Mouse (Mus musculus) testis, adult 2 months (tissue): ENCODE measurements around the gene Cd300ld2. TPM values are rescaled to one million over a fixed set of nuclear protein-coding genes. Genes with fewer than 3 reads are reported as not detected.
"Not testable (repeated sequence)": the region's sequence is repeated elsewhere in the genome, so short reads cannot be mapped to it uniquely, and the experiment has no call there.

Experiments used
- H3K27ac ChIP-seq: fragments of 200-500 bp; 2 replicates; pipeline ENCODE4 v1.5.1; 2012; ENCODE audit warnings: low read depth, low read length; ENCODE audit not compliant: control insufficient read depth, insufficient read depth
- H3K27me3 ChIP-seq: fragments of 200-500 bp; 2 replicates; pipeline ENCODE4 v1.6.1; 2012; ENCODE audit warnings: mild to moderate bottlenecking, low read length, moderate library complexity; ENCODE audit not compliant: control insufficient read depth, insufficient read depth
- H3K36me3 ChIP-seq: fragments of 200-500 bp; 2 replicates; pipeline ENCODE4 v1.6.1; 2012; ENCODE audit warnings: mild to moderate bottlenecking, low read length; ENCODE audit not compliant: control insufficient read depth, insufficient read depth
- H3K4me1 ChIP-seq: fragments of 200-500 bp; 2 replicates; pipeline ENCODE4 v1.6.1; 2012; ENCODE audit warnings: low read length; ENCODE audit not compliant: control insufficient read depth, insufficient read depth
- H3K4me3 ChIP-seq: fragments of 200-500 bp; 2 replicates; pipeline ENCODE4 v1.5.1; 2012; ENCODE audit warnings: low read depth, mild to moderate bottlenecking, low read length, moderate library complexity, mixed read lengths; ENCODE audit not compliant: control insufficient read depth
- CTCF ChIP-seq: fragments of 200-500 bp; IDR thresholded peaks from 2 replicates; pipeline ENCODE4 v1.5.1; 2012; ENCODE audit warnings: low read depth, mild to moderate bottlenecking, inconsistent platforms, low read length, moderate library complexity; ENCODE audit not compliant: control insufficient read depth, insufficient read depth, insufficient replicate concordance
- POLR2A ChIP-seq: fragments of 200-500 bp; IDR thresholded peaks from 2 replicates; pipeline ENCODE4 v1.6.1; 2012; ENCODE audit warnings: low read depth, mild to moderate bottlenecking, inconsistent platforms, low read length, moderate library complexity; ENCODE audit not compliant: control insufficient read depth
- polyA plus RNA-seq: library from polyadenylated mRNA; depleted of rRNA; stranded (reverse); fragments of >200 nt; gene quantifications from 2 replicates; pipeline ENCODE4 v1.2.3, GENCODE M21; 2012

Gene Cd300ld2
- polyA plus RNA-seq, 1 experiment: not detected

- Histone ChIP-seq H3K4me1 (no peaks in the 10 kb centered on the region), H3K27me3 (no peaks in the 10 kb centered on the region), H3K36me3 (no peaks in the 10 kb centered on the region), H3K27ac (no peak within 1 kb of the TSS), H3K4me3 (no peak within 1 kb of the TSS)
- TF ChIP-seq POLR2A (no peak), CTCF (no peak)
Measured at GRCm38 (mm10) chr11:115048259-115048658, 32.3 kb upstream of the Cd300ld2 start, which contains the start of gene Cd300ld3. TSS of gene Cd300ld3 (minus strand) at chr11:115048409.

DNA sequence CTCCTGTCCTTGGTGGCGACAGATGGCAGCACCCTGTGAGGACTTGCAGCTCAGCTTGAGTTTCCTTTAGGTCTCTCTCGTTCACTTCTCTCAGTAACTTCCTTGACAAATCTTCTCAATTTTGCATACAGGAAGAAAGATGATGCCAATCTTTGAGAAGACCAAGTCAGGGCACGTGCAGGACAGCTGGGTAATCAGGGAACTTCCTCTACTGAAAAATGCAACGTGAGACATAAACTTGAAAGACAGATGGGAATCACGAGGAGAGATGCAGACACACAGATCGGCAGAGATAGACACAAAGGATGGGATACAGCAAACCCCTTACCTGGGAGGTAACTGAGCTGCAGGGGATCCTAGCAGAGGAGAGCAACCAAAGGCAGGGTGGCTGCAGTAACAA is 21.7 kb upstream of the Cd300ld2 start, which contains the start of gene Cd300ld5:
Cd300ld5 (minus strand) TSS at position 101 of the 400 bp plus-strand sequence.
- H3K4me1 ChIP-seq, H3K27me3 ChIP-seq, H3K4me3 ChIP-seq, H3K36me3 ChIP-seq, H3K27ac ChIP-seq: not testable (repeated sequence)

GRCm38 (mm10) chr11:115026912-115027311 is 10.9 kb upstream of the Cd300ld2 start, which contains the start of gene Cd300ld4:
TSS of gene Cd300ld4 (minus strand) at chr11:115027012.
- H3K27ac ChIP-seq, H3K4me1 ChIP-seq, H3K4me3 ChIP-seq: not testable (repeated sequence)

GRCm38 (mm10) chr11:115004070-115004469 is 11.9 kb downstream of the Cd300ld2 start:
- Histone ChIP-seq H3K4me1 (no peaks in the 10 kb centered on the region), H3K27ac (no peak overlapping the region), H3K4me3 (no peak overlapping the region), H3K27me3 (no peaks in the 10 kb centered on the region), H3K36me3 (no peaks in the 10 kb centered on the region)
- TF ChIP-seq POLR2A (no peak), CTCF (no peak)

More at GRCm38 (mm10) chr11:115026912-115027311, 10.9 kb upstream of the Cd300ld2 start, which contains the start of gene Cd300ld4:
- H3K36me3 ChIP-seq, H3K27me3 ChIP-seq: not testable (repeated sequence)

GRCm38 (mm10) chr11:115001474-115002040 is 14.4 kb downstream of the Cd300ld2 start, which contains the start of gene Cd300c2:
TSS of gene Cd300c2 (minus strand) at chr11:115001880.
- Histone ChIP-seq H3K27me3 (no peaks in the 10 kb centered on the region), H3K27ac (no peak within 1 kb of the TSS), H3K4me1 (no peaks in the 10 kb centered on the region), H3K4me3 (no peak within 1 kb of the TSS), H3K36me3 (no peaks in the 10 kb centered on the region)
- TF ChIP-seq CTCF: no peak
- no peak for TF ChIP-seq POLR2A

DNA sequence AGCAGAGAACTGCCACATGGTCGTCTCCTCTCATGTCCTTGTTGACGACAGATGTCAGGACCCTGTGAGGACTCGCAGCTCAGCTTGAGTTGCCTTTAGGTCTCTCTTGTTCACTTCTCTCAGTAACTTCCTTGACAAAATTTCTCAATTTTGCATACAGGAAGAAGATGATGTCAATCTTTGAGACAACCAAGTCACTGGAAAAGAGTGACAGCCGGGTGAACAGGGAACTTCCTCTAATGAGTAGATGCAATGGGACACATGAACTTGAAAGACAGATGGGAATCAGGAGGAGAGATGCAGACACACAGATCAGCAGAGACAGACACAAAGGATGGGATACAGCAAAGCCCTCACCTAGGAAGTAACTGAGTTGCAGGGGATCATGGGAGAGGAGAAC is 26.2 kb downstream of the Cd300ld2 start, which contains the start of gene Cd300ld:
Cd300ld (minus strand) TSS at position 130 of the 400 bp plus-strand sequence.
- Histone ChIP-seq H3K27me3 (no peaks in the 10 kb centered on the region), H3K36me3 (no peaks in the 10 kb centered on the region), H3K4me1 (no peaks in the 10 kb centered on the region), H3K4me3 (no peak within 1 kb of the TSS), H3K27ac (no peak within 1 kb of the TSS)
- TF ChIP-seq CTCF: no peak
- no peak for TF ChIP-seq POLR2A

DNA sequence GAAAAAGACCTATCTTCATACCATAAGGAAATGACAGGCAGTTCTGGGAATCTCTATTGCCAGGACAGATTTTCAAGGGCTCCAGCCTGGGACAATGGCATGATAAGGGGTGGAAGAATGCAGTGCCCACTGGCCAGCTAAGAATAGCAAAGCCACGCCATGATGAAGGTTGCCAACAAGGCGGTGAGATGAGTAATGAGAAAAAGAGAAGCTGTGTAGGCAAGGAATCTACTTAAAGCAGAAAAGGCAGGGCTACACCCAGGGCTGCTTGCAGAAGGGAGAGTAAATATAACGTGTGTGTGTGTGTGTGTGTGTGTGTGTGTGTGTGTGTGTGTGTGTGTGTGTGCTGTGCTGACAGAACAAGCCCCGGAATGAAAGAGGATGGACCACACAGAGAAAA is 34.1 kb downstream of the Cd300ld2 start:
- H3K4me1 ChIP-seq: no peaks in the 10 kb centered on the region
- no peaks in the 10 kb centered on the region for H3K36me3 ChIP-seq
- no peaks in the 10 kb centered on the region for H3K27me3 ChIP-seq
- TF ChIP-seq CTCF: no peak
- TF ChIP-seq POLR2A: no peak
- H3K4me3 ChIP-seq: no peak overlapping the region
- no peak overlapping the region for H3K27ac ChIP-seq

- no peaks in the 10 kb centered on the region for H3K4me1 ChIP-seq
- TF ChIP-seq POLR2A (no peak), CTCF (no peak)
- H3K27me3 ChIP-seq: no peaks in the 10 kb centered on the region
- H3K27ac ChIP-seq: no peak overlapping the region
- H3K4me3 ChIP-seq: no peak overlapping the region
- no peaks in the 10 kb centered on the region for H3K36me3 ChIP-seq
Measured at GRCm38 (mm10) chr11:114972726-114973125, 43.3 kb downstream of the Cd300ld2 start.
